In genomic region chr6:52211961-52212360, GRCm38 (mm10) we compare ENCODE assay signal across 8 mouse cellular contexts. TPM values are rescaled to one million over a fixed set of nuclear protein-coding genes. Genes with fewer than 3 reads are reported as not detected.
DNase-seq lines count a peak whose midpoint lies in the region; ATAC-seq and TF ChIP-seq lines count a peak whose summit lies in the region.

No protein-coding gene starts in this region.

- peak; percentile 17 for ATAC-seq in activated CD4-positive, CD25-positive, alpha-beta regulatory T cell, adult 4 months
- no peak for ATAC-seq in hindbrain, postnatal 0 days
- ATAC-seq in lung, embryonic 16.5 days (ENCODE audit: low read depth), result no peak

- H3K27me3 ChIP-seq in kidney, adult 2 months (replicated peaks; ENCODE audit: control insufficient read depth, insufficient read depth, low read length), result no peaks in the 10 kb centered on the region
- H3K27me3 ChIP-seq in hindbrain, postnatal 0 days (ENCODE audit: insufficient read depth, low read length), result peaks cover 96% of the 10 kb centered on the region
- H3K27me3 ChIP-seq in lung, embryonic 16.5 days (ENCODE audit: control insufficient read depth, insufficient read depth, low read depth, low read length), result peaks cover 76% of the 10 kb centered on the region

- no peak overlapping the region for H3K9ac ChIP-seq in hindbrain, postnatal 0 days (replicated peaks; ENCODE audit: low read length)
- H3K9ac ChIP-seq in lung, embryonic 16.5 days (ENCODE audit: low read length), result peak overlapping the region; percentile 60

- TF ChIP-seq POLR2A in kidney, adult 2 months (IDR thresholded peaks at IDR 0.05; ENCODE audit: low read depth, low read length), result no peak

- H3K4me3 ChIP-seq in kidney, adult 2 months (ENCODE audit: insufficient read depth, low read depth, low read length), result peak overlapping the region; percentile 87
- H3K4me3 ChIP-seq in hindbrain, postnatal 0 days (ENCODE audit: low read length), result no peak overlapping the region
- H3K4me3 ChIP-seq in lung, embryonic 16.5 days (ENCODE audit: low read length), result peak overlapping the region; percentile 44

- H3K4me1 ChIP-seq in kidney, adult 2 months (ENCODE audit: control insufficient read depth, insufficient read depth, low read length), result peaks cover 21% of the 10 kb centered on the region
- no peaks in the 10 kb centered on the region for H3K4me1 ChIP-seq in hindbrain, postnatal 0 days (ENCODE audit: insufficient read depth, low read length)
- peaks cover 5% of the 10 kb centered on the region for H3K4me1 ChIP-seq in lung, embryonic 16.5 days (replicated peaks; ENCODE audit: control insufficient read depth, insufficient read depth, low read length)

- no peaks in the 10 kb centered on the region for H3K36me3 ChIP-seq in kidney, adult 2 months (ENCODE audit: control insufficient read depth, insufficient read depth, low read length)
- H3K36me3 ChIP-seq in hindbrain, postnatal 0 days (ENCODE audit: insufficient read depth, low read length), result no peaks in the 10 kb centered on the region
- H3K36me3 ChIP-seq in lung, embryonic 16.5 days (ENCODE audit: control insufficient read depth, insufficient read depth, low read length), result no peaks in the 10 kb centered on the region

- WGBS in kidney, adult 2 months, result 3% methylated on average over 13 of the region's 13 CpGs
- WGBS in hindbrain, postnatal 0 days, result 6% methylated on average over 13 of the region's 13 CpGs
- 5% methylated on average over 13 of the region's 13 CpGs for WGBS in lung, embryonic 16.5 days

- DNase-seq in kidney, adult 2 months, result peak; percentile 55
- DNase-seq in kidney, postnatal 14 days, result no peak
- DNase-seq in hindbrain, postnatal 0 days (ENCODE audit: low spot score), result no peak
- DNase-seq in left cerebral cortex, postnatal 10 days (ENCODE audit: extremely low spot score in 1 of 2, low spot score in 2 of 2), result no peak
- DNase-seq in gastrocnemius, postnatal 25 days, result no peak
- DNase-seq in frontal cortex, postnatal 10 days (ENCODE audit: low spot score in 2 of 2), result no peak

- H3K4me2 ChIP-seq in hindbrain, postnatal 0 days (ENCODE audit: low read depth, low read length), result peak overlapping the region; percentile 25; the same call in 1 of the 2 replicates
- H3K4me2 ChIP-seq in lung, embryonic 16.5 days (ENCODE audit: low read depth, low read length), result peak overlapping the region; percentile 65

- H3K27ac ChIP-seq in kidney, adult 2 months (ENCODE audit: insufficient read depth, low read depth, low read length), result peak overlapping the region; percentile 99
- no peak overlapping the region for H3K27ac ChIP-seq in hindbrain, postnatal 0 days
- peak overlapping the region; percentile 28; the same call in 1 of the 2 replicates for H3K27ac ChIP-seq in lung, embryonic 16.5 days (ENCODE audit: low read length)

- no peaks in the 10 kb centered on the region for H3K9me3 ChIP-seq in hindbrain, postnatal 0 days (ENCODE audit: low read length)
- no peaks in the 10 kb centered on the region for H3K9me3 ChIP-seq in lung, embryonic 16.5 days (ENCODE audit: control insufficient read depth, low read length)

- TF ChIP-seq CTCF in kidney, adult 2 months (conservative IDR thresholded peaks at IDR 0.05; ENCODE audit: insufficient read depth, insufficient read length, low read depth, low read length), result no peak
- TF ChIP-seq CTCF in hindbrain, postnatal 0 days (IDR thresholded peaks at IDR 0.05; ENCODE audit: low read depth), result no peak

- intact Hi-C loops in left cerebral cortex, postnatal 10 days (cut with DNase I), result no loop called here

RNA-seq across cellular contexts. Expression of gene Hoxa3, which starts 1.2 kb away (rescaled TPM):
- 7.4 and 7.6 TPM in 2 replicates for polyA plus RNA-seq in kidney, adult 2 months (2012; rRNA removed)
- under 1 TPM in 1 of 2 experiments, not detected in 1; 0.21 TPM for polyA plus RNA-seq in activated CD4-positive, CD25-positive, alpha-beta regulatory T cell, adult 4 months (2017; shearing (Covaris generic))
- 8.7 and 9.8 TPM in 2 replicates for total RNA-seq in hindbrain, postnatal 0 days (2014; rRNA removed)
- 7.9 and 8.8 TPM in 2 replicates for polyA plus RNA-seq in hindbrain, postnatal 0 days (2015; fragmentation: Nextera tagmentation; extraction: Ambion mirVana)
- 6.6 and 7.6 TPM in 2 replicates for polyA plus RNA-seq in lung, embryonic 16.5 days (2015; fragmentation: Nextera tagmentation; extraction: Ambion mirVana)
- not detected for total RNA-seq in left cerebral cortex, postnatal 10 days (2021)
- 1 to 10 TPM; 2.4 to 3.3 TPM for total RNA-seq in gastrocnemius, postnatal 25 days (2021)

RNA-seq across cellular contexts. Expression of gene Gm28308, which starts 1.2 kb away (rescaled TPM):
- polyA plus RNA-seq in kidney, adult 2 months (2012; rRNA removed), result 0.78 and 2.9 TPM in 2 replicates
- polyA plus RNA-seq in activated CD4-positive, CD25-positive, alpha-beta regulatory T cell, adult 4 months (2017; shearing (Covaris generic)), result not detected
- total RNA-seq in hindbrain, postnatal 0 days (2014; rRNA removed), result 0.83 and 2.2 TPM in 2 replicates
- polyA plus RNA-seq in hindbrain, postnatal 0 days (2015; fragmentation: Nextera tagmentation; extraction: Ambion mirVana), result not detected in 2 replicates
- not detected in 2 replicates for polyA plus RNA-seq in lung, embryonic 16.5 days (2015; fragmentation: Nextera tagmentation; extraction: Ambion mirVana)
- not detected for total RNA-seq in left cerebral cortex, postnatal 10 days (2021)
- total RNA-seq in gastrocnemius, postnatal 25 days (2021), result under 1 TPM in 1 of 2 experiments, not detected in 1; 0.46 TPM

RNA-seq across cellular contexts. Expression of gene Hoxa6, which starts 3.4 kb away (rescaled TPM):
- polyA plus RNA-seq in kidney, adult 2 months (2012; rRNA removed), result 2.4 and 3.4 TPM in 2 replicates
- polyA plus RNA-seq in activated CD4-positive, CD25-positive, alpha-beta regulatory T cell, adult 4 months (2017; shearing (Covaris generic)), result not detected
- total RNA-seq in hindbrain, postnatal 0 days (2014; rRNA removed), result 12.3 and 25.8 TPM in 2 replicates
- 6.0 and 7.7 TPM in 2 replicates for polyA plus RNA-seq in hindbrain, postnatal 0 days (2015; fragmentation: Nextera tagmentation; extraction: Ambion mirVana)
- polyA plus RNA-seq in lung, embryonic 16.5 days (2015; fragmentation: Nextera tagmentation; extraction: Ambion mirVana), result 2.0 and 2.2 TPM in 2 replicates
- not detected for total RNA-seq in left cerebral cortex, postnatal 10 days (2021)
- total RNA-seq in gastrocnemius, postnatal 25 days (2021), result 1 to 10 TPM; 1.8 to 2.8 TPM

RNA-seq across cellular contexts. Expression of gene Hoxa5, which starts 7.6 kb away (rescaled TPM):
- 6.9 and 8.1 TPM in 2 replicates for polyA plus RNA-seq in kidney, adult 2 months (2012; rRNA removed)
- not detected for polyA plus RNA-seq in activated CD4-positive, CD25-positive, alpha-beta regulatory T cell, adult 4 months (2017; shearing (Covaris generic))
- 99.2 and 108 TPM in 2 replicates for total RNA-seq in hindbrain, postnatal 0 days (2014; rRNA removed)
- polyA plus RNA-seq in hindbrain, postnatal 0 days (2015; fragmentation: Nextera tagmentation; extraction: Ambion mirVana), result 81.7 and 89.4 TPM in 2 replicates
- polyA plus RNA-seq in lung, embryonic 16.5 days (2015; fragmentation: Nextera tagmentation; extraction: Ambion mirVana), result 32.3 and 36.3 TPM in 2 replicates
- not detected for total RNA-seq in left cerebral cortex, postnatal 10 days (2021)
- total RNA-seq in gastrocnemius, postnatal 25 days (2021), result 1 to 10 TPM; 1.9 to 3.5 TPM

RNA-seq across cellular contexts. Expression of gene Hoxa7, which starts 9.7 kb away (rescaled TPM):
- 44.1 and 45.9 TPM in 2 replicates for polyA plus RNA-seq in kidney, adult 2 months (2012; rRNA removed)
- not detected for polyA plus RNA-seq in activated CD4-positive, CD25-positive, alpha-beta regulatory T cell, adult 4 months (2017; shearing (Covaris generic))
- total RNA-seq in hindbrain, postnatal 0 days (2014; rRNA removed), result 2.6 and 2.9 TPM in 2 replicates
- 1.3 and 3.9 TPM in 2 replicates for polyA plus RNA-seq in hindbrain, postnatal 0 days (2015; fragmentation: Nextera tagmentation; extraction: Ambion mirVana)
- 5.8 and 6.9 TPM in 2 replicates for polyA plus RNA-seq in lung, embryonic 16.5 days (2015; fragmentation: Nextera tagmentation; extraction: Ambion mirVana)
- total RNA-seq in left cerebral cortex, postnatal 10 days (2021), result not detected
- total RNA-seq in gastrocnemius, postnatal 25 days (2021), result 1 to 10 TPM; 4.7 to 5.5 TPM
